In genomic region chr10:70186136-70186535, GRCm38 (mm10) we compare ENCODE assay signal across 8 mouse cellular contexts. TPM values are rescaled to one million over a fixed set of nuclear protein-coding genes. Genes with fewer than 3 reads are reported as not detected.
DNase-seq lines count a peak whose midpoint lies in the region; ATAC-seq and TF ChIP-seq lines count a peak whose summit lies in the region.

No protein-coding gene starts in this region.

- no peak overlapping the region for H3K9ac ChIP-seq in embryonic facial prominence, embryonic 11.5 days (replicated peaks; ENCODE audit: low read length)
- H3K9ac ChIP-seq in limb, embryonic 11.5 days (ENCODE audit: low read length) = no peak overlapping the region
- no peak overlapping the region for H3K9ac ChIP-seq in stomach, embryonic 16.5 days (ENCODE audit: low read length)

- no peaks in the 10 kb centered on the region for H3K9me3 ChIP-seq in embryonic facial prominence, embryonic 11.5 days (replicated peaks; ENCODE audit: control insufficient read depth, low read length)
- H3K9me3 ChIP-seq in embryonic facial prominence, embryonic 10.5 days = 0 out of 2 replicates have a peak, but pooled peaks cover 3% of the 10 kb centered on the region
- no peaks in the 10 kb centered on the region for H3K9me3 ChIP-seq in limb, embryonic 11.5 days (ENCODE audit: control insufficient read depth, low read length)
- no peaks in the 10 kb centered on the region for H3K9me3 ChIP-seq in stomach, embryonic 16.5 days (replicated peaks; ENCODE audit: control insufficient read depth, low read length)

- TF ChIP-seq POLR2A in lung, adult 2 months (IDR thresholded peaks at IDR 0.05; ENCODE audit: borderline replicate concordance, extremely low read depth, low read depth, low read length) = no peak
- no peak for TF ChIP-seq POLR2A in bone marrow macrophage, adult 2 months (IDR thresholded peaks at IDR 0.05; ENCODE audit: borderline replicate concordance, low read depth, low read length)

- TF ChIP-seq CTCF in lung, adult 2 months (IDR thresholded peaks at IDR 0.05; ENCODE audit: insufficient read depth, low read length) = peak; percentile 74
- TF ChIP-seq CTCF in bone marrow macrophage, adult 2 months (IDR thresholded peaks at IDR 0.05; ENCODE audit: low read depth, low read length) = peak; percentile 47

- no peak overlapping the region for H3K27ac ChIP-seq in embryonic facial prominence, embryonic 11.5 days (replicated peaks; ENCODE audit: low read depth, low read length)
- H3K27ac ChIP-seq in embryonic facial prominence, embryonic 10.5 days (replicated peaks) = no peak overlapping the region
- no peak overlapping the region for H3K27ac ChIP-seq in bone marrow macrophage, adult 2 months (ENCODE audit: insufficient read depth, low read depth, low read length)
- H3K27ac ChIP-seq in limb, embryonic 11.5 days (replicated peaks; ENCODE audit: low read depth, low read length) = no peak overlapping the region
- H3K27ac ChIP-seq in stomach, embryonic 16.5 days (ENCODE audit: low read length) = no peak overlapping the region

- no peak overlapping the region for H3K4me2 ChIP-seq in embryonic facial prominence, embryonic 11.5 days (ENCODE audit: low read depth, low read length)
- H3K4me2 ChIP-seq in limb, embryonic 11.5 days (ENCODE audit: low read depth, severe bottlenecking) = no peak overlapping the region
- no peak overlapping the region for H3K4me2 ChIP-seq in stomach, embryonic 16.5 days (ENCODE audit: low read depth, low read length)

- peaks cover 7% of the 10 kb centered on the region for H3K36me3 ChIP-seq in embryonic facial prominence, embryonic 11.5 days (replicated peaks; ENCODE audit: control insufficient read depth, insufficient read depth, low read depth, low read length)
- peaks cover 83% of the 10 kb centered on the region for H3K36me3 ChIP-seq in embryonic facial prominence, embryonic 10.5 days (replicated peaks)
- H3K36me3 ChIP-seq in limb, embryonic 11.5 days (ENCODE audit: control insufficient read depth, insufficient read depth, low read length) = peaks cover 17% of the 10 kb centered on the region
- peaks cover 15% of the 10 kb centered on the region; the same call in 1 of the 2 replicates for H3K36me3 ChIP-seq in stomach, embryonic 16.5 days (ENCODE audit: control insufficient read depth, insufficient read depth, low read length)

- no peak overlapping the region for H3K4me3 ChIP-seq in embryonic facial prominence, embryonic 11.5 days (ENCODE audit: low read depth, low read length)
- no peak overlapping the region for H3K4me3 ChIP-seq in embryonic facial prominence, embryonic 10.5 days
- H3K4me3 ChIP-seq in lung, adult 2 months (replicated peaks; ENCODE audit: extremely low read depth, low read depth, low read length) = no peak overlapping the region
- H3K4me3 ChIP-seq in bone marrow macrophage, adult 2 months (ENCODE audit: insufficient read depth, low read length) = no peak overlapping the region
- no peak overlapping the region for H3K4me3 ChIP-seq in limb, embryonic 11.5 days (ENCODE audit: low read depth, low read length)
- no peak overlapping the region for H3K4me3 ChIP-seq in stomach, embryonic 16.5 days (replicated peaks; ENCODE audit: low read length)

- 78% methylated on average over 9 of the region's 9 CpGs for WGBS in embryonic facial prominence, embryonic 11.5 days
- WGBS in embryonic facial prominence, embryonic 10.5 days = 83% methylated on average over 9 of the region's 9 CpGs
- 62% methylated on average over 9 of the region's 9 CpGs for WGBS in lung, adult 2 months
- WGBS in limb, embryonic 11.5 days = 79% methylated on average over 9 of the region's 9 CpGs
- whole genome bisulfite sequencing in stomach, embryonic 16.5 days = 73% methylated on average over 9 of the region's 9 CpGs

- H3K27me3 ChIP-seq in embryonic facial prominence, embryonic 11.5 days (ENCODE audit: control insufficient read depth, insufficient read depth, low read length) = no peaks in the 10 kb centered on the region
- H3K27me3 ChIP-seq in embryonic facial prominence, embryonic 10.5 days (replicated peaks; ENCODE audit: low read depth, poor library complexity, severe bottlenecking) = no peaks in the 10 kb centered on the region
- H3K27me3 ChIP-seq in limb, embryonic 11.5 days (ENCODE audit: control insufficient read depth, insufficient read depth, low read length) = no peaks in the 10 kb centered on the region
- H3K27me3 ChIP-seq in stomach, embryonic 16.5 days (ENCODE audit: control insufficient read depth, insufficient read depth, low read length) = no peaks in the 10 kb centered on the region

- peak; percentile 45 for DNase-seq in embryonic facial prominence, embryonic 11.5 days (ENCODE audit: low spot score)
- no peak for DNase-seq in embryonic facial prominence, embryonic 10.5 days (ENCODE audit: low spot score)
- DNase-seq in lung, adult 2 months = no peak
- no peak for DNase-seq in lung, postnatal 25 days (ENCODE audit: low spot score)
- peak; percentile 39 for DNase-seq in limb, embryonic 11.5 days (ENCODE audit: low spot score)
- no peak for DNase-seq in frontal cortex, postnatal 10 days (ENCODE audit: low spot score in 2 of 2)

- ATAC-seq in embryonic facial prominence, embryonic 11.5 days (replicated peaks; ENCODE audit: insufficient number of reproducible peaks, low FRiP score, low TSS enrichment, low read depth) = 0 out of 2 replicates have a peak, but pooled peaks have one; percentile 18
- ATAC-seq in limb, embryonic 11.5 days (ENCODE audit: insufficient number of reproducible peaks, low FRiP score, low TSS enrichment, low read depth) = 0 out of 2 replicates have a peak, but pooled peaks have one; percentile 13
- ATAC-seq in stomach, embryonic 16.5 days (ENCODE audit: insufficient read depth, low FRiP score) = peak; percentile 52; the same call in 1 of the 2 replicates

- no peaks in the 10 kb centered on the region for H3K4me1 ChIP-seq in embryonic facial prominence, embryonic 11.5 days (ENCODE audit: control insufficient read depth, insufficient read depth, low read length)
- H3K4me1 ChIP-seq in embryonic facial prominence, embryonic 10.5 days = peaks cover 10% of the 10 kb centered on the region
- peaks cover 13% of the 10 kb centered on the region for H3K4me1 ChIP-seq in lung, adult 2 months (ENCODE audit: control insufficient read depth, insufficient read depth, low read length)
- peaks cover 5% of the 10 kb centered on the region; the same call in 1 of the 2 replicates for H3K4me1 ChIP-seq in bone marrow macrophage, adult 2 months (ENCODE audit: control insufficient read depth, insufficient read depth, low read length)
- H3K4me1 ChIP-seq in limb, embryonic 11.5 days (ENCODE audit: control insufficient read depth, insufficient read depth, low read length) = peaks cover 4% of the 10 kb centered on the region; the same call in 1 of the 2 replicates
- no peaks in the 10 kb centered on the region for H3K4me1 ChIP-seq in stomach, embryonic 16.5 days (ENCODE audit: control insufficient read depth, insufficient read depth, low read length)

RNA-seq across cellular contexts. Expression of gene Mrln, which starts 18.3 kb away (rescaled TPM):
- polyA plus RNA-seq in embryonic facial prominence, embryonic 11.5 days (2014; fragmentation: Nextera tagmentation; extraction: Ambion mirVana) = 3.9 and 6.1 TPM in 2 replicates
- 2.1 and 2.6 TPM in 2 replicates for polyA plus RNA-seq in embryonic facial prominence, embryonic 10.5 days (2016; fragmentation: Nextera tagmentation; extraction: Ambion mirVana)
- polyA plus RNA-seq in lung, adult 2 months (2012; rRNA removed) = 0.66 and 5.7 TPM in 2 replicates
- 2.1 TPM in 1 of 2 replicates, not detected in the other for polyA plus RNA-seq in bone marrow macrophage, adult 2 months (2012; ENCODE audit: insufficient read depth, insufficient read length, missing spikeins)
- polyA plus RNA-seq in limb, embryonic 11.5 days (2014; fragmentation: Nextera tagmentation; extraction: Ambion mirVana) = 9.9 and 10.4 TPM in 2 replicates
- 1.1 and 6.1 TPM in 2 replicates for polyA plus RNA-seq in stomach, embryonic 16.5 days (2015; fragmentation: Nextera tagmentation; extraction: Ambion mirVana)

RNA-seq across cellular contexts. Expression of gene Slc16a9, which starts 58.8 kb away (rescaled TPM):
- polyA plus RNA-seq in embryonic facial prominence, embryonic 11.5 days (2014; fragmentation: Nextera tagmentation; extraction: Ambion mirVana) = 0.69 and 0.84 TPM in 2 replicates
- 0.24 and 0.26 TPM in 2 replicates for polyA plus RNA-seq in embryonic facial prominence, embryonic 10.5 days (2016; fragmentation: Nextera tagmentation; extraction: Ambion mirVana)
- 47.8 and 53.2 TPM in 2 replicates for polyA plus RNA-seq in lung, adult 2 months (2012; rRNA removed)
- 0.34 and 0.43 TPM in 2 replicates for polyA plus RNA-seq in bone marrow macrophage, adult 2 months (2012; ENCODE audit: insufficient read depth, insufficient read length, missing spikeins)
- 0.11 and 0.16 TPM in 2 replicates for polyA plus RNA-seq in limb, embryonic 11.5 days (2014; fragmentation: Nextera tagmentation; extraction: Ambion mirVana)
- polyA plus RNA-seq in stomach, embryonic 16.5 days (2015; fragmentation: Nextera tagmentation; extraction: Ambion mirVana) = 0.87 and 1.4 TPM in 2 replicates

Comparison
In these comparisons a context has a peak if more than half of its experiments do, and no peak if none do; other contexts are left out.
1. DNase-seq: peak in embryonic facial prominence, embryonic 11.5 days (single experiment) and limb, embryonic 11.5 days (single experiment); none in embryonic facial prominence, embryonic 10.5 days (single experiment), lung, adult 2 months (single experiment), lung, postnatal 25 days (single experiment) and frontal cortex, postnatal 10 days (0 of 2).
2. RNA of gene Slc16a9, which starts 58.8 kb away (polyA plus RNA-seq): 47.8 to 53.2 TPM in lung, adult 2 months; 0.87 to 1.4 TPM in stomach, embryonic 16.5 days, 0.69 to 0.84 TPM in embryonic facial prominence, embryonic 11.5 days, 0.34 to 0.43 TPM in bone marrow macrophage, adult 2 months, 0.24 to 0.26 TPM in embryonic facial prominence, embryonic 10.5 days and 0.11 to 0.16 TPM in limb, embryonic 11.5 days; every median in the first group is over 10 times any median in the second.
3. Peak in every context shown above with its lines, with median percentiles within 50 percentile points of each other: ATAC-seq.